Mouse (Mus musculus) cerebellum, adult (tissue): ENCODE results near the gene Cd47.

ENCODE experiments used
- ATAC-seq: cut with Nextera tagmentation; 2 replicates; pipeline ENCODE4 v1.9.2; 2017; ENCODE audit warnings: mild to moderate bottlenecking, moderate library complexity, mixed read lengths; ENCODE audit not compliant: insufficient number of reproducible peaks, low FRiP score, low TSS enrichment

The Cd47 gene

DNA sequence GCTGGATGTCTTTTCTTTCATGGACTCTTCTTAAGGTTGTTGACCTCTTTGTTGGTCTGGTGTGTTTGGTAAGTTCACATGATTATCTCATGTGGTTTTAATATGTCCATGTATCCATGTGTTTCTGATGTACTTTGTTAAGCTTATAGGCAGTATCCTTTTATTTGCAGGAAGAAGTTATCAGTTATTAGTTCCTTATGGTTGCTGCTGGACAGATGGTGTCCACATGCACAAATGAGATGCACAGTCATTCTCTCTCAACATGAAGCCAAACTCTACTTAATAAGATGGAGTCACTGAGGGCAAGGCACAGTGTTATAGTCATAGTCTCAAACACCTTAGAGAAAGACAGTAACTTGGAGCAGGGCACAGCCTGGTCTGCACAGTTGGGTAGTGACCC is 140.1 kb downstream of the Cd47 start:
- ATAC-seq: no peak

DNA sequence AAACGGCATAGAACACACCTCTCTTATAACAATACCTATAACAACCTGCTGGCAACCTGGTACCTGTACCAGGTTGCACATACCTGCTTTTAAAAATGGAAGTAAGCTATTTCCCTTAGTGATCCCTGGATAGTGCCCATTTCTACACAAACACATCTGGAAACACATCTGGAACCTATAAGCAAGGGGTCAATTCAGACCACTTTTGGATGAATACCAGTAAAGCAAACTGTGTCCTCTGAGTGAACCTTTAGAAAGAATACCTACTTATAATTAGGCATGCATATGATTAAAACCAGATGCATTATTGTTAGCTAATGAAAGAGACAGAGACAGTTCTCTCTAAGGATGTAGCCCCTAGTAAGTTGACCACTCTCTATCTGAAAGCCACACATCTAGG is 140.7 kb downstream of the Cd47 start:
- ATAC-seq: no peak

DNA sequence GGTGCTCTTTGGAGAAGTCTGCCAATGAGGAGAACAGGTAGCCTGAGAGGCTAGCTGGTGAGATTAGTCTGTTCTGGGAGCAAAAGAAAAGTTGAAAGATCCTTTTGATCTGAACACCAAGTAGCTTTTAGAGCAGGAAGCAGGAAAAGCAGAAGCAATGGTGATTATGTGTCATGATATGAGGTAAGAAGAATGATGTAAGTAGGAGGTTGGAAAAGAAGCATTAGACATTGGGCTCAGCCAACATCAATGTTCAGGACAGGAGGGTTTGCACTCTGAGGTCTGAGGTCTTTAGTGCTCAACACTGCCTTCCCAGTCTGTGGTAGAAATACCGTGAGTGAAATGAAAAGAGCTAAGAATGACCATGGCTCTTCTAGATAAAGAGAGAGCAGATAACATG is 143.4 kb downstream of the Cd47 start:
- no peak for ATAC-seq

DNA sequence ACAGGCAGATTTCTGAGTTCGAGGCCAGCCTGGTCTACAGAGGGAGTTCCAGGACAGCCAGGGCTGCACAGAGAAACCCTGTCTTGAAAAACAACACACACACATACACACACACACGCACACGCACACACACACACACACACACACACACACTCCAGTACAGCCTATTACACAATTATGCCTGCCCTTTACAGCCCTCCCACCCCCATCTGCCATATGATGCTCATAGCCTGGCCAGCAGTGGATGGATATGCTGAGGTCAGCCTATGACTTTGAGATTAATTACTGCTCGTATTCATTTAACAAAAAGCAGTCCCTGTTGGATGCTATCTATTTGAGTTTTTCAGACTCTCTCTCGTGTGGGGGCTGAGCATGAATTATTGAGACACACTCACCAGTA is 144.8 kb downstream of the Cd47 start:
- no peak for ATAC-seq

DNA sequence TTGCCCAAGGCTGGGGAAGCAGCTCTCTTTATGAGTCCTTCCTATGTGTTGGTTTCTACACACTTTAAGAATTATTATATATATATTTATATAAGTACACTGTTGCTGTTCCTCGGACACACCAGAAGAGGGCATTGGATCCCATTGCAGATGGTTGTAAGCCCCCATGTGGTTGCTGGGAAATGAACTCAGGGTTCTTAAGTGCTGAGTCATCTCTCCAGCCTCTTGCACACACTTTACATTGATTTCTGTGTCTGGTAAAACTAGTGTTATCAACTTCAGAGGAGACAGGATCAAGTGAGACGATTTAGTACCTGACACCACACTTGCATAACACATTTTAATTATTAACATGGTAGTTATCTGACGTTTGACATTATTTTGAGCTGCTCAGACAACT is 146.7 kb downstream of the Cd47 start:
- no peak for ATAC-seq

GRCm38 (mm10) chr16:49947610-49948009 is 147.3 kb downstream of the Cd47 start:
- ATAC-seq: no peak

- no peak for ATAC-seq
These were observed 148.0 kb downstream of the Cd47 start for GRCm38 (mm10) chr16:49948287-49948686.

- no peak for ATAC-seq
These were observed 148.9 kb downstream of the Cd47 start for GRCm38 (mm10) chr16:49949261-49949660.

DNA sequence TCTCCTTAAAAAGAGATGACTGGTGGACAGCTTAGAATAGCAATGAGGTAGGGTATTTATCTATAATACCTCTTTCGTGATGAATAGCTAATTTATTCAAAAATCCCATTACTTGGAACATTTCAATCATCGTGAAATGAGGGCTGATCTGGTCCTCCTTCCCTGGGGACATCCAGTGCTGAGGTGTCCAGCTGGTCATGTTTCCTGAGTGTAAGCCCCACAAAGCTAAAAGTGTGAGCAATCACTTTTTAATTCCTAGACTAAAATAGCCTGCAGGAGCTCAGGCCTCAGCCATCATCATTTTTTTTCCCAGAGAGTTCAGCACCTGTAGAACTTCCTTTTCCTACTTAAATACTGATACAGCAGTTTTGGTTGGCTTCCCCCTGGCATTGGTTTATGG is 150.0 kb downstream of the Cd47 start:
- ATAC-seq: no peak

DNA sequence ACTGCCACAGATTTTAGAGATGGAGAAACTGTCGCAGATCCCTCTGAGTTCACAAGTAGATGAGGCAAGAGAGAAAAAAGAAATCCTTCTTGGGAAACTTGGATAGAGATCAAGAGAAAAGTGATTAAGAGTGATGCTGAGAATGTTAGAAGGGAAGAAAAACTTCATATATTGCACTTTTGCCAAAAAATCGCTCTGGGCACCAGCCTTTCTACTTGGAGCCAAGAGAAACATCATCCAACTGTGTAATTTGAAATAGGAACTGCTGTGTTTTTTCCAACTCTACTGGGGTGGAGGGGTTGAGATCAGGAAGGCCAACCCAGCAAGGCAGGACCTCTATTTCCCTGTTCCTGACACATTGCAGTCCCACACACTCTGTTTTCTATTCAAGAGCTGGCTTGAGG is 151.0 kb downstream of the Cd47 start:
- no peak for ATAC-seq

DNA sequence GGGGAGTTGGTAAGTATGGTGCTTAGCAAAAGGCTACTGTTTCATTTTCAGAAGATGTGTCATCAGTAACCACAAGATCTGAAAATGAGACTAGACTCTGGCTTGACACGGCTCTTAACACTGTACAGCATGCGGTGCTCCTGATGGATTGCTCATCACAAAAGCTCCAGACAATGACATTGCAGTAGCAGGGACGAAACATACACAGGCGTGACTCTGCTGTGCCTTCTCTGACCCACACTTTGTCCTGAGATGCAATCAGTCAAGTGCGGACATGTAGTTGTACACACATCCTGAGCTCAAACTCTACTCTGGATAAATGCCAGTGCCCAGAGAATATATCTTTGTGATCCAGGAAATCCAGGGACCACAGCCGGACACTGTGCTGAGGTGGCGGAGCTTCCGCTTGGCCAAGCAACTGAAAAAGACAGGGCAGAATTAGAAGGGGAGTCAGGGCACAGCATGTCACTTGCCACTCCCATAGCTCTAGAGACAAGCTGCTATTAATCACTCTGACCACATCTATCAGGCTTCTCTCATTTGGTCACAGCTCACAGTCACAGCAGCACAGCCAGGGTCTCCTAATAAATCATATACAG is 151.7 kb downstream of the Cd47 start:
- ATAC-seq: no peak

- no peak for ATAC-seq
These were observed 153.5 kb downstream of the Cd47 start for GRCm38 (mm10) chr16:49953817-49954216.

- ATAC-seq: no peak
These were observed 154.6 kb downstream of the Cd47 start for GRCm38 (mm10) chr16:49954909-49955308.

- no peak for ATAC-seq
These were observed 155.0 kb downstream of the Cd47 start for GRCm38 (mm10) chr16:49955325-49955724.

DNA sequence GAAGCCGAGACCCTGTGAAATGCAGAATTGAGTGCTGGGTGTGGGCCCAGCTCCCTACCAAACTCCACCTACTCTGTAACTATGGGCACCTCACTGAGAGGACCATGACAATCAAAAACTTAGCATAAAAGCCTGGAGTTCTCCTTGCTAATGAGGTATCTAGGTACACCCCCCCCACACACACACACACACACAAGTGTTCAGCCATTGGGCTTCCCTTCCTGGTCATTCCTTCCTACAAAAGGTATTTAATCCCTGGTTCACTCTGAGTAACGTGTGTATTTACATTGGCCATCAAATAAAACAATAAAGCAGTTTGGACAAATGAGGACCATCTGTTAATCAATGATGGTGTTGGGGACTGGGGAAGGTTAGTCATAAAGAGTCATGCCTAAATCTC is 155.6 kb downstream of the Cd47 start:
- ATAC-seq: no peak

GRCm38 (mm10) chr16:49956531-49957302 is 156.4 kb downstream of the Cd47 start:
- no peak for ATAC-seq

DNA sequence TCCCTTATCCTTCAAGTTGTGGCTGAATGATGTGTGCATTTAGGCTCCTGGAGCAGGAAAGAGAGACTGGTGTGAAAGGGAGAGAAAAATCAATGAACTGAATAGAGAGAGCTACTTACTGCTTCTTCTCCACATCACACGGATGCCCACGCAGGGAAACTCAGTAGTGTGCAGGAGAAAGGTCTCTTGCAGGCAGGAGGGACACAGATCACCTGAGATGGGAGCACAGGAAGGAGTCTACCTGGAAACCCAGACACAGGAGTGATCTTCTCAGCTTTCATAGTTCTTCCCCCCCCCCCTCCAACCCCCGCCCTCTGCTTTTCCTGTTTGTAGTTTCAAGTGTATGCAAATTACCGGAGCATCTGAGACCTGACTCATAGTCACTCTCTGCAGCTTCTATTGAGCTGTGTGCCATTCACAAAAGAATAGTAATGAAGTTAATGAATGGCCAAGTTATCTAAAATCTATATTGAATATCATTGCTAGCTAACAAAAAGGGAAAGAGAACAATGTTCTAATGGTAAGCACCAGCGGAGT is 158.6 kb downstream of the Cd47 start:
- ATAC-seq: no peak

DNA sequence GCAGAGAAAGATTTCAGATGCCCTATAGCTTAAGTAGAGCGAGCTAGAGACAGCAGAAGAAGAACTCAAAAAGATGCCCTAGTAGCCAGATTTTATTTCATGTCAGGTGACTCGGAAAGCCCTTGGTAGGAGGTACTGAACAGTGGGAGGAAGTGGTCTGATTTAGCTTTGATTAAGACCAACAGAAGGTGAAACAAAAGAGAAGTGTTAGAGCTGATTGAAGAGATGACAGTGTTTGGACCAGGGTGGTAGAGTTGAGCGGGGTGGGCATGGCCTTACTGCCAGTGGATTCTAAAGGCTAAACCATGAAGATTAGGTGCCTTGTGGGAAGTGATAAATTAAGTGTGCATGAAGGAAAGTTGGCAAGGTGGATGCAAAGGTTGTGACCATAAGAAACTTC is 162.0 kb downstream of the Cd47 start:
- no peak for ATAC-seq

DNA sequence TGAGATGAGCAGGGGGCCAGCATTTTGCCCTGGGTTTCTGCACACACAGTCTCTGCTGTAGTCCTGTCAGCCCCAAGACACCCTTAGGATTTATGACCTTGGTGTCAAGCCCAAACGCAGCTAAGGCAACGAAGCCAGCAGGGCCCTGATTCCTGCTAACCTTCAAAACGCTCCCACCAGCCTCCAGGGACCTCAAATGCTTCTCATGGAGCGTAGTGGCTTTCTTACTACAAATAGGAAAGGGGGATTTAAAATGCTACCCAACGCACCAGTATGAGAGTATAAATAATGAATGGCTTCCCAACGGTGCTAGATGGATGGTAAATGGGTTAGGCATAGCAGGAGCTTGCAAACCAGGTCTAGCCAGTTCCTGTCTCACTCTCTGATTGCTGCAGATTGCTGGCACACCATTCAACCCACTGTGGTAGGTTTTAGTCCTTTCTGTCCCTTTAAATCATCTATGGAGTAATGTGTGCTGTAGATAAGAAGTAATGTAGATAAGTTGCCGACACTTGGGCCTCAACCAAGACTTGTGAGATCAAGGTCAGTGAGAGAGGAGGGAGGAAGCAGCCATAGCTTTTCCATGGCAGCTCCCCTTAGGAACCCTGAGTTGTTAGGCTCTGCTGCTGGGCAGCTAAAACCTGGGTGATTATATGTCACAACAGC is 164.1 kb downstream of the Cd47 start:
- ATAC-seq: no peak
